8 mouse cellular contexts compared by ENCODE assay signal in genomic region chr9:114982689-114983360, GRCm38 (mm10). TPM values are rescaled to one million over a fixed set of nuclear protein-coding genes. Genes with fewer than 3 reads are reported as not detected.
A peak's percentile ranks its signal among the peaks of the same experiment; 100 is the strongest.
DNase-seq lines count a peak whose midpoint lies in the region; ATAC-seq and TF ChIP-seq lines count a peak whose summit lies in the region.

Rps27rt (minus strand) TSS chr9:114982739.

- intact Hi-C loops in gastrocnemius, postnatal 36 days (cut with DNase I): no loop called here

- H3K27ac ChIP-seq in lung, embryonic 14.5 days (ENCODE audit: low read depth): no peak within 1 kb of the TSS
- H3K27ac ChIP-seq in intestine, embryonic 16.5 days (ENCODE audit: low read length): no peak within 1 kb of the TSS
- H3K27ac ChIP-seq in midbrain, embryonic 13.5 days: no peak within 1 kb of the TSS

- TF ChIP-seq CTCF in lung, embryonic 14.5 days (IDR thresholded peaks at IDR 0.05; ENCODE audit: low read depth): no peak

- H3K4me2 ChIP-seq in lung, embryonic 14.5 days: no peak within 1 kb of the TSS
- H3K4me2 ChIP-seq in intestine, embryonic 16.5 days (ENCODE audit: low read depth, low read length): no peak within 1 kb of the TSS
- H3K4me2 ChIP-seq in midbrain, embryonic 13.5 days (replicated peaks): no peak within 1 kb of the TSS

- no peaks in the 10 kb centered on the region for H3K4me1 ChIP-seq in lung, embryonic 14.5 days (ENCODE audit: insufficient read depth)
- peaks cover 15% of the 10 kb centered on the region for H3K4me1 ChIP-seq in intestine, embryonic 16.5 days (ENCODE audit: control insufficient read depth, insufficient read depth, low read length)
- peaks cover 9% of the 10 kb centered on the region for H3K4me1 ChIP-seq in midbrain, embryonic 13.5 days (replicated peaks)

- no peak for DNase-seq in lung, embryonic 14.5 days
- DNase-seq in lung, adult 18-20 months: no peak
- peak; percentile 81 for DNase-seq in brain, adult 2 months (ENCODE audit: low read depth, low spot score)
- DNase-seq in gastrocnemius, postnatal 36 days: no peak
- no peak for DNase-seq in urinary bladder, postnatal 36 days (ENCODE audit: low spot score in 2 of 2)
- no peak for DNase-seq in B cell, adult 2 months

- ATAC-seq in lung, embryonic 14.5 days (ENCODE audit: insufficient read depth): no peak
- ATAC-seq in intestine, embryonic 16.5 days: no peak
- no peak for ATAC-seq in midbrain, embryonic 13.5 days

- H3K36me3 ChIP-seq in lung, embryonic 14.5 days (ENCODE audit: insufficient read depth): no peaks in the 10 kb centered on the region
- H3K36me3 ChIP-seq in intestine, embryonic 16.5 days (ENCODE audit: control insufficient read depth, insufficient read depth, low read length): no peaks in the 10 kb centered on the region
- H3K36me3 ChIP-seq in midbrain, embryonic 13.5 days: no peaks in the 10 kb centered on the region

- peaks cover 7% of the 10 kb centered on the region for H3K27me3 ChIP-seq in lung, embryonic 14.5 days (ENCODE audit: insufficient read depth, low read length)
- no peaks in the 10 kb centered on the region for H3K27me3 ChIP-seq in intestine, embryonic 16.5 days (replicated peaks; ENCODE audit: control insufficient read depth, insufficient read depth, low read length)
- H3K27me3 ChIP-seq in midbrain, embryonic 13.5 days: peaks cover 17% of the 10 kb centered on the region

- H3K4me3 ChIP-seq in lung, embryonic 14.5 days (ENCODE audit: low read depth, low read length): no peak within 1 kb of the TSS
- H3K4me3 ChIP-seq in intestine, embryonic 16.5 days (ENCODE audit: low read length): no peak within 1 kb of the TSS
- no peak within 1 kb of the TSS for H3K4me3 ChIP-seq in midbrain, embryonic 13.5 days (replicated peaks)

- no peak within 1 kb of the TSS for H3K9ac ChIP-seq in lung, embryonic 14.5 days
- H3K9ac ChIP-seq in intestine, embryonic 16.5 days (ENCODE audit: low read depth, low read length): no peak within 1 kb of the TSS
- no peak within 1 kb of the TSS for H3K9ac ChIP-seq in midbrain, embryonic 13.5 days (replicated peaks)

- 90% methylated on average over 16 of the region's 16 CpGs for WGBS in lung, embryonic 14.5 days
- 95% methylated on average over 16 of the region's 16 CpGs for WGBS in intestine, embryonic 16.5 days
- 94% methylated on average over 16 of the region's 16 CpGs for WGBS in midbrain, embryonic 13.5 days

- no peaks in the 10 kb centered on the region for H3K9me3 ChIP-seq in lung, embryonic 14.5 days (ENCODE audit: low read depth, low read length)
- 0 out of 2 replicates have a peak, but pooled peaks cover 3% of the 10 kb centered on the region for H3K9me3 ChIP-seq in intestine, embryonic 16.5 days (ENCODE audit: control insufficient read depth, low read length)
- H3K9me3 ChIP-seq in midbrain, embryonic 13.5 days: no peaks in the 10 kb centered on the region

RNA-seq across cellular contexts. Expression of gene Rps27rt, which starts in this region (rescaled TPM):
- 484 and 540 TPM in 2 replicates for polyA plus RNA-seq in lung, embryonic 14.5 days (2014; fragmentation: Nextera tagmentation; extraction: Ambion mirVana)
- 10 to 100 TPM; 12.0 to 25.0 TPM for total RNA-seq in gastrocnemius, postnatal 36 days (2021)
- polyA plus RNA-seq in intestine, embryonic 16.5 days (2015; fragmentation: Nextera tagmentation; extraction: Ambion mirVana): 264 and 268 TPM in 2 replicates
- 257 and 322 TPM in 2 replicates for polyA plus RNA-seq in midbrain, embryonic 13.5 days (2015; fragmentation: Nextera tagmentation; extraction: Ambion mirVana)
